Mouse (Mus musculus): ENCODE results near the gene Alg10b. TPM values are rescaled to one million over a fixed set of nuclear protein-coding genes. Genes with fewer than 3 reads are reported as not detected.

Alg10b gene
- polyA plus RNA-seq (2015; fragmentation: Nextera tagmentation; extraction: Ambion mirVana) = 25.1 and 25.3 TPM in 2 replicates

GRCm38 (mm10) chr15:90223969-90224750 lies at the start of gene Alg10b:
TSS of gene Alg10b (plus strand) at chr15:90224311.

Small RNA genes lying within 50 kb of the gene (microRNA-seq; reads per million reads assigned to microRNA genes)
- gene Mir7648 = not detected

Data from neural tube, postnatal 0 days (tissue).